Mouse (Mus musculus) CH12.LX (cell line): ENCODE results near the gene Grin1. TPM values are rescaled to one million over a fixed set of nuclear protein-coding genes. Genes with fewer than 3 reads are reported as not detected.

ENCODE experiments used
- DNase-seq: peaks from one replicate; pipeline ENCODE4 v3.0.0-alpha.2; 2013; ENCODE audit errors: extremely low read depth
- H3K27ac ChIP-seq: 2 replicates; pipeline ENCODE4 v1.5.1; 2012; ENCODE audit warnings: low read depth, mild to moderate bottlenecking, control low read depth, moderate library complexity; ENCODE audit not compliant: insufficient read depth
- H3K27me3 ChIP-seq: replicated peaks from 2 replicates; pipeline ENCODE3; 2012; ENCODE audit warnings: inconsistent platforms
- H3K36me3 ChIP-seq, 2 experiments: replicated peaks in 1 of 2; 2 replicates each; pipeline versions ENCODE3 to v1.6.1; 2012; ENCODE audit warnings: inconsistent platforms in 1 of 2, low read length in 1 of 2, mild to moderate bottlenecking in 1 of 2, mixed read lengths in 1 of 2, moderate library complexity in 1 of 2; ENCODE audit not compliant: control insufficient read depth in 1 of 2, insufficient read depth in 1 of 2
- H3K4me1 ChIP-seq, 2 experiments: 2 replicates each; pipeline ENCODE4 v1.6.1; 2012; ENCODE audit warnings: inconsistent platforms in 1 of 2, moderate library complexity in 1 of 2; ENCODE audit not compliant: insufficient read depth in 2 of 2, control insufficient read depth in 1 of 2
- H3K4me2 ChIP-seq: 2 replicates; pipeline ENCODE4 v1.6.1; 2012; ENCODE audit warnings: low read depth, mild to moderate bottlenecking, control low read depth; ENCODE audit not compliant: poor library complexity, insufficient read depth, severe bottlenecking
- H3K4me3 ChIP-seq, 3 experiments: fragments of 150-350 bp in 1 of 3; sonication (generic) in 1 of 3; replicated peaks in 1 of 3; 2 replicates each; pipeline versions ENCODE3 to v1.5.1; 2011 to 2012; ENCODE audit warnings: low read depth in 2 of 3, low read length in 2 of 3, mild to moderate bottlenecking in 2 of 3, moderate library complexity in 2 of 3, control low read depth in 1 of 3, improper control_type of control experiment in 1 of 3, inconsistent platforms in 1 of 3, mixed read lengths in 1 of 3; ENCODE audit not compliant: poor library complexity in 1 of 3
- H3K79me2 ChIP-seq: replicated peaks from 2 replicates; pipeline ENCODE4 v1.6.1; 2012; ENCODE audit warnings: mild to moderate bottlenecking, moderate library complexity; ENCODE audit not compliant: control insufficient read depth, poor library complexity, insufficient read depth, severe bottlenecking; ENCODE audit errors: extremely low read depth
- H3K9ac ChIP-seq: 2 replicates; pipeline ENCODE4 v1.6.1; 2012; ENCODE audit warnings: low read depth, mild to moderate bottlenecking, control low read depth, moderate library complexity; ENCODE audit not compliant: insufficient read depth
- H3K9me3 ChIP-seq: replicated peaks from 2 replicates; pipeline ENCODE3; 2012; ENCODE audit warnings: low read length, inconsistent platforms, mixed read lengths
- CTCF ChIP-seq, 2 experiments: IDR thresholded peaks in 1 of 2; conservative IDR thresholded peaks in 1 of 2; 2 replicates each; pipeline ENCODE4 v1.5.1; 2011 to 2012; ENCODE audit warnings: low read depth in 2 of 2, low read length in 2 of 2, improper control_type of control experiment in 1 of 2, inconsistent platforms in 1 of 2, mild to moderate bottlenecking in 1 of 2, moderate library complexity in 1 of 2
- ELF1 ChIP-seq: IDR thresholded peaks from 2 replicates; pipeline ENCODE4 v1.6.1; 2014; ENCODE audit warnings: low read depth, mild to moderate bottlenecking, inconsistent platforms, low read length, improper control_type of control experiment
- ETS1 ChIP-seq: conservative IDR thresholded peaks from 2 replicates; pipeline ENCODE4 v1.6.1; 2012; ENCODE audit warnings: low read depth, mild to moderate bottlenecking, inconsistent platforms, low read length, improper control_type of control experiment, moderate library complexity
- JUND ChIP-seq: conservative IDR thresholded peaks from 2 replicates; pipeline ENCODE4 v1.6.1; 2011; ENCODE audit warnings: low read depth, low read length, improper control_type of control experiment
- KAT2A ChIP-seq: IDR thresholded peaks from 2 replicates; pipeline ENCODE4 v1.6.1; 2012; ENCODE audit warnings: low read length, improper control_type of control experiment, inconsistent platforms; ENCODE audit not compliant: insufficient replicate concordance
- MEF2A ChIP-seq: IDR thresholded peaks from 2 replicates; pipeline ENCODE4 v1.6.1; 2014; ENCODE audit warnings: low read depth, mild to moderate bottlenecking, inconsistent platforms, low read length, improper control_type of control experiment, borderline replicate concordance
- NRF1 ChIP-seq: IDR thresholded peaks from 2 replicates; pipeline ENCODE4 v1.6.1; 2014; ENCODE audit warnings: low read depth, mild to moderate bottlenecking, inconsistent platforms, low read length, improper control_type of control experiment, moderate library complexity
- PAX5 ChIP-seq: IDR thresholded peaks from 2 replicates; pipeline ENCODE4 v1.6.1; 2012; ENCODE audit warnings: low read length, inconsistent platforms, mixed read lengths
- RAD21 ChIP-seq: IDR thresholded peaks from 2 replicates; pipeline ENCODE4 v1.6.1; 2011; ENCODE audit warnings: low read depth, mild to moderate bottlenecking, low read length, improper control_type of control experiment, moderate library complexity
- RCOR1 ChIP-seq: conservative IDR thresholded peaks from 2 replicates; pipeline ENCODE4 v1.6.1; 2012; ENCODE audit warnings: low read depth, mild to moderate bottlenecking, inconsistent platforms, low read length, improper control_type of control experiment
- SMC3 ChIP-seq: IDR thresholded peaks from 2 replicates; pipeline ENCODE4 v1.6.1; 2011; ENCODE audit warnings: low read depth, low read length, improper control_type of control experiment
- UBTF ChIP-seq: IDR thresholded peaks from 2 replicates; pipeline ENCODE4 v1.6.1; 2012; ENCODE audit warnings: low read depth, mild to moderate bottlenecking, inconsistent platforms, low read length, improper control_type of control experiment, moderate library complexity
- USF2 ChIP-seq: conservative IDR thresholded peaks from 2 replicates; pipeline ENCODE4 v1.6.1; 2011; ENCODE audit warnings: low read depth, low read length, improper control_type of control experiment
- ZKSCAN1 ChIP-seq: IDR thresholded peaks from 2 replicates; pipeline ENCODE4 v1.6.1; 2012; ENCODE audit warnings: low read depth, inconsistent platforms, low read length, improper control_type of control experiment, borderline replicate concordance
- ZMIZ1 ChIP-seq: IDR thresholded peaks from 2 replicates; pipeline ENCODE4 v1.6.1; 2012; ENCODE audit warnings: low read depth, mild to moderate bottlenecking, inconsistent platforms, low read length, improper control_type of control experiment
- ZNF384 ChIP-seq: IDR thresholded peaks from 2 replicates; pipeline ENCODE4 v1.6.1; 2012; ENCODE audit warnings: low read depth, low read length, improper control_type of control experiment, inconsistent platforms
- dilution Hi-C: fragments of 300-500 bp; cut with MboI; formaldehyde crosslinking; loops from 2 replicates; pipeline ENCODE4 v1.14.3; 2020; ENCODE audit warnings: low sequenced_read_pairs; ENCODE audit not compliant: extremely low pct_unique_long_range_greater_than_20kb, extremely low pct_ligation_motif_present
- in situ Hi-C: fragments of 300-500 bp; cut with MboI; formaldehyde crosslinking; loops from 3 replicates; pipeline ENCODE4 v1.14.3; 2019; ENCODE audit warnings: low sequenced_read_pairs, low pct_ligation_motif_present, low pct_unique_long_range_greater_than_20kb, mixed read lengths
- polyA plus RNA-seq: library from polyadenylated mRNA; unstranded; fragments of >175 nt; gene quantifications from 2 replicates; pipeline ENCODE4 v1.2.1, GENCODE M21; 2012; ENCODE audit warnings: low read depth; ENCODE audit not compliant: insufficient read length
- total RNA-seq, 2 experiments: library from RNA; depleted of rRNA; stranded (reverse); fragments of 300-350 nt in 1 of 2; fragments of >200 nt in 1 of 2; gene quantifications; 2 replicates each; pipeline ENCODE4 v1.2.3; 2012 to 2014

Grin1 gene
- total and polyA plus RNA-seq, 3 experiments, result 0.06 to 0.36 (median 0.17) TPM

- dilution Hi-C loops, result no loop called here
- in situ Hi-C loops, result no loop called here
- no peak for DNase-seq
- Histone ChIP-seq H3K9ac (peak overlapping the region; percentile 53), H3K4me2 (peak overlapping the region; percentile 57), H3K27me3 (no peaks in the 10 kb centered on the region), H3K4me3 (peak overlapping the region; percentile 55 to 80 (median 80)), H3K79me2 (peaks cover 5% of the 10 kb centered on the region; the same call in 1 of the 2 replicates), H3K4me1 (peaks cover 17 to 45% of the 10 kb centered on the region in 2 experiments), H3K36me3 (peaks cover 0 to 2% of the 10 kb centered on the region in 2 experiments), H3K27ac (peak overlapping the region; percentile 2; the same call in 1 of the 2 replicates), H3K9me3 (no peaks in the 10 kb centered on the region)
- TF ChIP-seq PAX5 (no peak), SMC3 (no peak), KAT2A (no peak), ETS1 (no peak), ELF1 (no peak), UBTF (no peak), ZNF384 (no peak), MEF2A (no peak), ZMIZ1 (no peak; the same call in 1 of the 2 replicates), RCOR1 (no peak), NRF1 (no peak), JUND (no peak), CTCF (conservative IDR thresholded peaks at IDR 0.05 in 1 of 2, IDR thresholded peaks at IDR 0.05 in 1 of 2; ENCODE audit: low read depth in 2 of 2, low read length in 2 of 2) (no peak), USF2 (no peak)
Measured at GRCm38 (mm10) chr2:25261870-25262269, 57.1 kb downstream of the Grin1 start.

- Histone ChIP-seq H3K4me3 (no peak overlapping the region), H3K4me2 (no peak overlapping the region), H3K9me3 (no peaks in the 10 kb centered on the region), H3K4me1 (peaks cover 0 to 24% of the 10 kb centered on the region in 2 experiments; a peak in 2 of 4 replicates), H3K27me3 (no peaks in the 10 kb centered on the region)
- dilution Hi-C loops, result no loop called here
- no peak for DNase-seq
- TF ChIP-seq RAD21 (peak; percentile 56), SMC3 (peak; percentile 25), CTCF (conservative IDR thresholded peaks at IDR 0.05 in 1 of 2, IDR thresholded peaks at IDR 0.05 in 1 of 2; ENCODE audit: low read depth in 2 of 2, low read length in 2 of 2) (peak; percentile 34 to 65; a peak in 2 of 4 replicates), MEF2A (no peak), ELF1 (no peak), ZKSCAN1 (no peak)
- TF ChIP-seq, all 38 proteins: peak for 3
- no peak overlapping the region for H3K9ac ChIP-seq
- H3K79me2 ChIP-seq, result peaks cover 14% of the 10 kb centered on the region
- in situ Hi-C loops, result no loop called here
- H3K27ac ChIP-seq, result no peak overlapping the region
- peaks cover 0 to 3% of the 10 kb centered on the region in 2 experiments for H3K36me3 ChIP-seq
Measured at GRCm38 (mm10) chr2:25258887-25259286, 60.1 kb downstream of the Grin1 start.
